Mouse (Mus musculus) erythroid progenitor cell, adult 5-6 weeks (primary cell): ENCODE data around the gene Naa60. TPM values are rescaled to one million over a fixed set of nuclear protein-coding genes. Genes with fewer than 3 reads are reported as not detected.

Source experiments
- total RNA-seq, 2 experiments: library from RNA; stranded (forward) in 1 of 2; stranded (reverse) in 1 of 2; fragments of 150-400 nt in 1 of 2; fragments of 186-747, 209-891 nt in 1 of 2; gene quantifications; 2 replicates each; pipeline versions ENCODE4 v1.2.3 to v1.2.4; 2015 to 2017; ENCODE audit warnings: low replicate concordance in 2 of 2

Gene Naa60
- total RNA-seq, 2 experiments from 2014 or later: 25.1 to 47.4 TPM

Other genes starting within 250 kb of the Naa60 start
- 3.8 TPM in 1 of 2 replicates, not detected in the other for gene Mefv, start 154.3 kb upstream of the Naa60 start, total RNA-seq (2015; ENCODE audit: low replicate concordance)
- 2.6 and 6.1 TPM in 2 replicates for gene Mefv, start 154.3 kb upstream of the Naa60 start, total RNA-seq (2017; ENCODE audit: low replicate concordance)
- gene Zfp263, start 128.3 kb upstream of the Naa60 start, total RNA-seq (2015; ENCODE audit: low replicate concordance): 7.1 and 11.9 TPM in 2 replicates
- gene Zfp263, start 128.3 kb upstream of the Naa60 start, total RNA-seq (2017; ENCODE audit: low replicate concordance): 5.9 and 17.5 TPM in 2 replicates
- gene Olfr15, start 41.5 kb upstream of the Naa60 start, total RNA-seq (2015; ENCODE audit: low replicate concordance): not detected in 2 replicates
- gene Olfr15, start 41.5 kb upstream of the Naa60 start, total RNA-seq (2017; ENCODE audit: low replicate concordance): not detected in 2 replicates
- gene Zfp174, start 25.1 kb upstream of the Naa60 start, total RNA-seq (2015; ENCODE audit: low replicate concordance): 0.72 TPM in 1 of 2 replicates, not detected in the other
- 0.38 TPM in 1 of 2 replicates, not detected in the other for gene Zfp174, start 25.1 kb upstream of the Naa60 start, total RNA-seq (2017; ENCODE audit: low replicate concordance)
- 4.6 and 9.4 TPM in 2 replicates for gene Zfp597, start 12.2 kb downstream of the Naa60 start, total RNA-seq (2015; ENCODE audit: low replicate concordance)
- 7.9 and 10.8 TPM in 2 replicates for gene Zfp597, start 12.2 kb downstream of the Naa60 start, total RNA-seq (2017; ENCODE audit: low replicate concordance)
- 4.3 TPM in 1 of 2 replicates, not detected in the other for gene Gm20695, start 12.3 kb downstream of the Naa60 start, total RNA-seq (2015; ENCODE audit: low replicate concordance)
- gene Gm20695, start 12.3 kb downstream of the Naa60 start, total RNA-seq (2017; ENCODE audit: low replicate concordance): not detected in 2 replicates
- not detected in 2 replicates for gene 1700037C18Rik, start 36.3 kb downstream of the Naa60 start, total RNA-seq (2015; ENCODE audit: low replicate concordance)
- gene 1700037C18Rik, start 36.3 kb downstream of the Naa60 start, total RNA-seq (2017; ENCODE audit: low replicate concordance): 0.64 TPM in 1 of 2 replicates, not detected in the other
- 10.1 and 16.9 TPM in 2 replicates for gene Cluap1, start 36.4 kb downstream of the Naa60 start, total RNA-seq (2015; ENCODE audit: low replicate concordance)
- 7.4 and 8.8 TPM in 2 replicates for gene Cluap1, start 36.4 kb downstream of the Naa60 start, total RNA-seq (2017; ENCODE audit: low replicate concordance)
- gene Nlrc3, start 104.3 kb downstream of the Naa60 start, total RNA-seq (2015; ENCODE audit: low replicate concordance): 0.84 and 1.1 TPM in 2 replicates
- 0.45 and 1.9 TPM in 2 replicates for gene Nlrc3, start 104.3 kb downstream of the Naa60 start, total RNA-seq (2017; ENCODE audit: low replicate concordance)
- 42.5 and 48.2 TPM in 2 replicates for gene Slx4, start 131.4 kb downstream of the Naa60 start, total RNA-seq (2015; ENCODE audit: low replicate concordance)
- 50.1 and 64.4 TPM in 2 replicates for gene Slx4, start 131.4 kb downstream of the Naa60 start, total RNA-seq (2017; ENCODE audit: low replicate concordance)
- not detected in 2 replicates for gene Dnase1, start 164.6 kb downstream of the Naa60 start, total RNA-seq (2015; ENCODE audit: low replicate concordance)
- not detected in 2 replicates for gene Dnase1, start 164.6 kb downstream of the Naa60 start, total RNA-seq (2017; ENCODE audit: low replicate concordance)
- 16.8 and 17.7 TPM in 2 replicates for gene Trap1, start 205.5 kb downstream of the Naa60 start, total RNA-seq (2015; ENCODE audit: low replicate concordance)
- gene Trap1, start 205.5 kb downstream of the Naa60 start, total RNA-seq (2017; ENCODE audit: low replicate concordance): 17.7 and 24.6 TPM in 2 replicates